Mouse (Mus musculus) liver, embryonic 15.5 days (tissue): Measurements from ENCODE around the gene Lama1. TPM values are rescaled to one million over a fixed set of nuclear protein-coding genes. Genes with fewer than 3 reads are reported as not detected.

Experiments
- ATAC-seq: fragments of 200-750 bp; cut with Nextera tagmentation; 2 replicates; pipeline ENCODE4 v1.8.0; 2017; ENCODE audit warnings: moderate number of reproducible peaks, mild to moderate bottlenecking, moderate library complexity; ENCODE audit not compliant: insufficient read depth
- H3K27ac ChIP-seq: fragments of 300-500 bp; sonication (generic); replicated peaks from 2 replicates; pipeline ENCODE4 v1.5.1; 2015; ENCODE audit warnings: mild to moderate bottlenecking, inconsistent platforms
- H3K27me3 ChIP-seq: fragments of 300-500 bp; sonication (generic); 2 replicates; pipeline ENCODE4 v1.6.1; 2015; ENCODE audit warnings: mild to moderate bottlenecking, inconsistent platforms
- H3K36me3 ChIP-seq: fragments of 300-500 bp; sonication (generic); replicated peaks from 2 replicates; pipeline ENCODE4 v1.6.1; 2015; ENCODE audit warnings: moderate library complexity, mild to moderate bottlenecking, inconsistent platforms
- H3K4me1 ChIP-seq: fragments of 300-500 bp; sonication (generic); replicated peaks from 2 replicates; pipeline ENCODE4 v1.6.1; 2015; ENCODE audit warnings: inconsistent platforms
- H3K4me2 ChIP-seq: fragments of 300-500 bp; sonication (generic); 2 replicates; pipeline ENCODE4 v1.6.1; 2015; ENCODE audit warnings: moderate library complexity, mild to moderate bottlenecking, inconsistent platforms
- H3K4me3 ChIP-seq: fragments of 300-500 bp; sonication (generic); replicated peaks from 2 replicates; pipeline ENCODE4 v1.5.1; 2015; ENCODE audit warnings: mild to moderate bottlenecking, inconsistent platforms
- H3K9ac ChIP-seq: fragments of 300-500 bp; sonication (generic); 2 replicates; pipeline ENCODE4 v1.6.1; 2015; ENCODE audit warnings: moderate library complexity, mild to moderate bottlenecking, inconsistent platforms
- H3K9me3 ChIP-seq: fragments of 300-500 bp; sonication (generic); replicated peaks from 2 replicates; pipeline ENCODE4 v1.6.1; 2016; ENCODE audit warnings: inconsistent platforms
- WGBS: fragments of 180-500 bp; shearing (Covaris S2); methylation state at CpG from one replicate; pipeline ENCODE4 v1.1.7; 2015; ENCODE audit warnings: mixed read lengths; ENCODE audit not compliant: insufficient replicate concordance; 5-methylcytosine and 5-hydroxymethylcytosine counted together
- polyA plus RNA-seq: library from polyadenylated mRNA; unstranded; fragments of >200 nt; fragmentation: Nextera tagmentation; extraction: Ambion mirVana; gene quantifications from 2 replicates; pipeline ENCODE4 v1.2.1, GENCODE M21; 2015

The Lama1 gene
- polyA plus RNA-seq, 1 experiment from 2014 or later, result 0.82 TPM

- H3K4me3 ChIP-seq, result no peak overlapping the region
- 53% methylated on average over 3 of the region's 3 CpGs for WGBS
- no peaks in the 10 kb centered on the region for H3K4me1 ChIP-seq
- H3K27ac ChIP-seq, result no peak overlapping the region
- H3K27me3 ChIP-seq, result peaks cover 22% of the 10 kb centered on the region
- H3K36me3 ChIP-seq, result no peaks in the 10 kb centered on the region
- no peaks in the 10 kb centered on the region for H3K9me3 ChIP-seq
- H3K4me2 ChIP-seq, result no peak overlapping the region
- no peak overlapping the region for H3K9ac ChIP-seq
- ATAC-seq, result no peak
These were observed 3.2 kb upstream of the Lama1 start for GRCm38 (mm10) chr17:67693861-67694260.

- H3K4me1 ChIP-seq, result no peaks in the 10 kb centered on the region
- WGBS, result under 1% methylated on average over 31 of the region's 32 CpGs
- H3K9ac ChIP-seq, result no peak overlapping the region; the same call in 1 of the 2 replicates
- no peak overlapping the region for H3K27ac ChIP-seq
- no peaks in the 10 kb centered on the region for H3K36me3 ChIP-seq
- ATAC-seq, result peak; percentile 53; the same call in 1 of the 2 replicates
- H3K4me3 ChIP-seq, result peak overlapping the region; percentile 53
- H3K27me3 ChIP-seq, result peaks cover 31% of the 10 kb centered on the region
- peak overlapping the region; percentile 67 for H3K4me2 ChIP-seq
- H3K9me3 ChIP-seq, result no peaks in the 10 kb centered on the region
These were observed 417 bp downstream of the Lama1 start for GRCm38 (mm10) chr17:67697461-67697891.

GRCm38 (mm10) chr17:67698301-67698700 is 1.2 kb downstream of the Lama1 start:
- Histone ChIP-seq H3K27me3 (peaks cover 31% of the 10 kb centered on the region), H3K4me3 (no peak overlapping the region), H3K9me3 (no peaks in the 10 kb centered on the region), H3K36me3 (no peaks in the 10 kb centered on the region), H3K4me1 (no peaks in the 10 kb centered on the region), H3K9ac (no peak overlapping the region), H3K4me2 (peak overlapping the region; percentile 67; the same call in 1 of the 2 replicates), H3K27ac (no peak overlapping the region)
- WGBS, result 7% methylated on average over 13 of the region's 13 CpGs
- no peak for ATAC-seq

- H3K27me3 ChIP-seq, result peaks cover 29% of the 10 kb centered on the region
- WGBS, result 62% methylated on average over 9 of the region's 9 CpGs
- H3K4me2 ChIP-seq, result no peak overlapping the region
- H3K27ac ChIP-seq, result no peak overlapping the region
- H3K4me3 ChIP-seq, result no peak overlapping the region
- H3K36me3 ChIP-seq, result no peaks in the 10 kb centered on the region
- no peak overlapping the region for H3K9ac ChIP-seq
- no peaks in the 10 kb centered on the region for H3K9me3 ChIP-seq
- no peaks in the 10 kb centered on the region for H3K4me1 ChIP-seq
- no peak for ATAC-seq
These were observed 4.7 kb downstream of the Lama1 start for GRCm38 (mm10) chr17:67701761-67702160.

- no peaks in the 10 kb centered on the region for H3K4me1 ChIP-seq
- no peak for ATAC-seq
- no peaks in the 10 kb centered on the region for H3K9me3 ChIP-seq
- H3K4me2 ChIP-seq, result no peak overlapping the region
- 47% methylated on average over 3 of the region's 3 CpGs for WGBS
- no peak overlapping the region for H3K4me3 ChIP-seq
- peaks cover 17% of the 10 kb centered on the region for H3K27me3 ChIP-seq
- H3K27ac ChIP-seq, result no peak overlapping the region
- H3K36me3 ChIP-seq, result no peaks in the 10 kb centered on the region
- no peak overlapping the region for H3K9ac ChIP-seq
These were observed 5.9 kb downstream of the Lama1 start for GRCm38 (mm10) chr17:67702941-67703340.

GRCm38 (mm10) chr17:67705035-67705769 is 8.1 kb downstream of the Lama1 start:
- WGBS, result 52% methylated on average over 10 of the region's 10 CpGs
- ATAC-seq, result no peak
- H3K9ac ChIP-seq, result no peak overlapping the region
- no peak overlapping the region for H3K27ac ChIP-seq
- no peaks in the 10 kb centered on the region for H3K36me3 ChIP-seq
- no peak overlapping the region for H3K4me3 ChIP-seq
- H3K4me1 ChIP-seq, result no peaks in the 10 kb centered on the region
- H3K4me2 ChIP-seq, result no peak overlapping the region
- no peaks in the 10 kb centered on the region for H3K9me3 ChIP-seq
- H3K27me3 ChIP-seq, result no peaks in the 10 kb centered on the region

GRCm38 (mm10) chr17:67706372-67706771 is 9.3 kb downstream of the Lama1 start:
- Histone ChIP-seq H3K36me3 (no peaks in the 10 kb centered on the region), H3K4me1 (no peaks in the 10 kb centered on the region), H3K4me3 (no peak overlapping the region), H3K27ac (no peak overlapping the region), H3K9ac (no peak overlapping the region), H3K9me3 (no peaks in the 10 kb centered on the region), H3K27me3 (no peaks in the 10 kb centered on the region), H3K4me2 (no peak overlapping the region)
- 62% methylated on average over 5 of the region's 5 CpGs for WGBS
- no peak for ATAC-seq

- H3K4me2 ChIP-seq, result no peak overlapping the region
- no peak overlapping the region for H3K4me3 ChIP-seq
- H3K27ac ChIP-seq, result no peak overlapping the region
- H3K36me3 ChIP-seq, result no peaks in the 10 kb centered on the region
- no peaks in the 10 kb centered on the region for H3K4me1 ChIP-seq
- no peak overlapping the region for H3K9ac ChIP-seq
- H3K27me3 ChIP-seq, result no peaks in the 10 kb centered on the region
- WGBS, result 69% methylated on average over 13 of the region's 13 CpGs
- no peak for ATAC-seq
- H3K9me3 ChIP-seq, result no peaks in the 10 kb centered on the region
These were observed 10.8 kb downstream of the Lama1 start for GRCm38 (mm10) chr17:67707793-67708364.

GRCm38 (mm10) chr17:67710377-67710781 is 13.3 kb downstream of the Lama1 start:
- Histone ChIP-seq H3K27me3 (no peaks in the 10 kb centered on the region), H3K4me2 (no peak overlapping the region), H3K4me1 (no peaks in the 10 kb centered on the region), H3K9ac (no peak overlapping the region), H3K27ac (no peak overlapping the region), H3K4me3 (no peak overlapping the region), H3K9me3 (no peaks in the 10 kb centered on the region), H3K36me3 (no peaks in the 10 kb centered on the region)
- no peak for ATAC-seq
- 48% methylated on average over 6 of the region's 6 CpGs for WGBS

GRCm38 (mm10) chr17:67711361-67711760 is 14.3 kb downstream of the Lama1 start:
- no peaks in the 10 kb centered on the region for H3K27me3 ChIP-seq
- no peak overlapping the region for H3K4me3 ChIP-seq
- no peaks in the 10 kb centered on the region for H3K9me3 ChIP-seq
- H3K4me2 ChIP-seq, result no peak overlapping the region
- no peaks in the 10 kb centered on the region for H3K36me3 ChIP-seq
- H3K9ac ChIP-seq, result no peak overlapping the region
- no peak overlapping the region for H3K27ac ChIP-seq
- 44% methylated on average over 4 of the region's 4 CpGs for WGBS
- ATAC-seq, result peak; percentile 67; the same call in 1 of the 2 replicates
- H3K4me1 ChIP-seq, result no peaks in the 10 kb centered on the region

- no peaks in the 10 kb centered on the region for H3K27me3 ChIP-seq
- no peak overlapping the region for H3K4me2 ChIP-seq
- no peaks in the 10 kb centered on the region for H3K36me3 ChIP-seq
- H3K9me3 ChIP-seq, result no peaks in the 10 kb centered on the region
- H3K9ac ChIP-seq, result no peak overlapping the region
- no peak overlapping the region for H3K27ac ChIP-seq
- no peak overlapping the region for H3K4me3 ChIP-seq
- 54% methylated on average over 7 of the region's 7 CpGs for WGBS
- no peaks in the 10 kb centered on the region for H3K4me1 ChIP-seq
- no peak for ATAC-seq
These were observed 15.9 kb downstream of the Lama1 start for GRCm38 (mm10) chr17:67712929-67713328.
